Mouse (Mus musculus): ENCODE measurements around the gene Prkar1b.

The Prkar1b gene

DNA sequence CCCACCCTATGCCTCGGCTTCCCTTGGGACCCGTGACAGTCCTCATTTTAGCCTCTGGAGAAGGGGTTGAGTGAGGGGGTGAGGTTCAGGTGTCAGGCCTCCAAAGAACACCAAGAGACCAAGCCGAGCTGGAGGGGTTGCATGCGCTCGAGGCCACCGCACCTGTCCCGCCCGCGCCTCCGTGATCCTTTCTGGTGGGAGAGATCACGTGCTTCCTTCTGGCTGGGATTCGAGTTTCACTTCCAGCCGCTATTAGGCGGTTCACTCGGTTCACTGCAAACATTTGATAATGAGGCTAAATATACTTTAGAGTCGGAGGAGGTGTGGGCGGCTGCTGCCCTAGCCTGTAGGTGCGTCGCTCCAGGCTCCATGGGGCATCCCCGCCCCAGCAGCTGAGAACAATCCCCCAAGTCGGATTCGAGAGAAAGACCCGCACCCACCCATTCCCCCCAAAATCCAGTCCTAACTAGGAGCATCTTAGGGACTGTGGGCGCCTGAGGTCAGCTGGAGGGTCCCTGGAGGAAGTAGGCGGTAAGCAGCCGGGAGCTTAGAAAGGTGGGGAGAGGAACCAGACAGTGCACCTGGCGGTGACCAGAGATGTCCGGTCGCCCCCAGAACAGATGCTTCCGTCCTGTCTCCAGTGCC, 151.7 kb downstream of the Prkar1b start:
- DNase-seq (ENCODE audit: low spot score), result peak; percentile 58

DNA sequence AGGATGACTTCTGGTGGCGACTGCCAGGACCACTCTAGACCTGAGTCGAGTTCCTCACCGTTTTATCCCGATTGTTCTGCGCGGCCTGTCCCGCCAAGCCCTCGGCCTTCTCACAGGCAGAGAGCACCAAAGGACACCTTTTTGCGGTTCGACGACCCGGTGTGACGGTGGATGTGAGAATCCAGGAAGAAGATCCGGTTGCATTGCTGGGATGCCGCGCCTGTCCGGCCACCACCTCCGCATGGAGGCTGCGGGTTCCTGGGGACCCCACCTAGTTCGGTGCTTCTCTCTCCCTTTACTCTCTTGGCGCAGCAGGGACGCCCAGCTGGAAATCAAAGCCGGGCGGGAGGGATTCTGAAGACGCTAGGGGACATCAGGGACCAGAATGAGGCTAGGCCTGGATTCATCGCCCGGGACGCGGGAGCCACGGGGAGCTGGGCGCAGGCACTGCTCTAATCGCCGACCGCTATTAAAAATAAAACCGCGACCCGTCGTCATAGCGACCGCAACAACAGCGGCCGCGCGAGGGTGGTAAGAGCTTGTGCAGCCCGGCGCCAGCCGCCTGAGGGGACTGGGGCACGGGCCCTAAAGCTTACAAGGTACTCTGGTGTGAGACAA, 152.5 kb downstream of the Prkar1b start, which contains the start of gene Pdgfa:
Gene Pdgfa (minus strand): TSS at position 200 of the 618 bp plus-strand sequence.
- peak; percentile 67 for DNase-seq (ENCODE audit: low spot score)

DNA sequence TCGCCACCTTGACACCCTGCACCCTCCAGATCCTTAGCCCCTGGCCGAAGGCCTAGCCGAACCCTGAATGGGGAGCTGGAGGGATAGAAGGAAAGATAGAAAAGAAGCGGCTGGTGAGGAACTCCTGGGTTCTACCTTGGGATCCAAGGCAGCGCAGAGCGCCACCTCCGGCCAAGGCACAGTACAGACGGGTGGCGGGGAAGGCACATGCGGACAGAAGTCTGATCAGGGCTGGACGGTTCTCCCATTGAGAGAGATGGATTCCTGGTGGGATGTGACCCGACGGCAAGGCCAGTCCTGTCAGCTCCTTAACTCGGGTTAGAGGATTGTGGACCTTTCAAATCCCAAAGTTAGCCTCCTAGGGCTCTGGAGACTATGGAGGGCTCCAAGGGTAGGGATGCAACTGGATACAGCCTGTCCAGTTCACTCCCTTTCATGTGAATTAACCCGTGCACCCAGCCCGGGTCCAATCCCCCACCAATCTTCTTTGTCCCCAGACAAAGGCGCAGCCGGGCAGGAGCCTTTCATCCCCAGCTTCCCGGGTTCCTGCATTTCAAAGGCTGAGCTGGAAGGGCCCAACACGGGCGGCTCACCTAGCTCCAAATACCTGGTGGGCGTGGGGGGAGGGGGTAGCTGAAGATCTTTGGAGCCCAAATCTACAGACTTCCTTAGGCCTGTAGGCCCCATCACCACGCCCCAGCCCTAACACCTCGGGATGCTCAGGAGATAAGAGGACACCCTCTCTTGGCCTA, 153.3 kb downstream of the Prkar1b start:
- peak; percentile 66 for DNase-seq (ENCODE audit: low spot score)

DNA sequence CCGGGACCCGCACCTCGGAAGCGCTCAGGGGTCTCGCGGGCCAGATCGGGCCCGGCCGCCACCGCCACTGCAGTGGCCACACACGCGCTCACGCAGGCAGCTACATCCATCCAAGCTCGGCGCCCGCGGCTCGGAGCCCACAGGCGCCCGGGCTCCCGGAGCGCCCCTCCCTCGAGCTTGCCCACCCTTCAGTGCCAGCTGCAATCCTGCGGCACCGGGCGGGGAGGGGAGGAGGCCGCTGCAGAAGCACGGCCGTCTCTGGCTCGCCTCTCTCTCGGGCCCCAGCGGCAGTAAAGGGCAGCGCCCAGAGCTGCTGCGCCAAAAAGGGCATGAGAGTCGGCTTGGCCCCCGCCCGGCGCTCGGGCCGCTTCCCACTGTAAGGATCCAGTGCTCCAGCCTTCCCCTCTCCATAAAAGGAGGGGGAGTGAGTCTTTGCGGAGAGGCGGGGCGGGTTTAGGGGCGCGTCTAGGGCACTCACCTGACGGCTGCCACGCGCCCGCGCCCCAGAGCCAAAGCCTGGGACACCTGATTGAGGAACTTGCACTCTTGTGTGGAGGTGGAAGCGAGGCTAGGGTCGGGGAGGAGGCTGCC, 154.0 kb downstream of the Prkar1b start:
- DNase-seq (ENCODE audit: low spot score), result peak; percentile 75

DNA sequence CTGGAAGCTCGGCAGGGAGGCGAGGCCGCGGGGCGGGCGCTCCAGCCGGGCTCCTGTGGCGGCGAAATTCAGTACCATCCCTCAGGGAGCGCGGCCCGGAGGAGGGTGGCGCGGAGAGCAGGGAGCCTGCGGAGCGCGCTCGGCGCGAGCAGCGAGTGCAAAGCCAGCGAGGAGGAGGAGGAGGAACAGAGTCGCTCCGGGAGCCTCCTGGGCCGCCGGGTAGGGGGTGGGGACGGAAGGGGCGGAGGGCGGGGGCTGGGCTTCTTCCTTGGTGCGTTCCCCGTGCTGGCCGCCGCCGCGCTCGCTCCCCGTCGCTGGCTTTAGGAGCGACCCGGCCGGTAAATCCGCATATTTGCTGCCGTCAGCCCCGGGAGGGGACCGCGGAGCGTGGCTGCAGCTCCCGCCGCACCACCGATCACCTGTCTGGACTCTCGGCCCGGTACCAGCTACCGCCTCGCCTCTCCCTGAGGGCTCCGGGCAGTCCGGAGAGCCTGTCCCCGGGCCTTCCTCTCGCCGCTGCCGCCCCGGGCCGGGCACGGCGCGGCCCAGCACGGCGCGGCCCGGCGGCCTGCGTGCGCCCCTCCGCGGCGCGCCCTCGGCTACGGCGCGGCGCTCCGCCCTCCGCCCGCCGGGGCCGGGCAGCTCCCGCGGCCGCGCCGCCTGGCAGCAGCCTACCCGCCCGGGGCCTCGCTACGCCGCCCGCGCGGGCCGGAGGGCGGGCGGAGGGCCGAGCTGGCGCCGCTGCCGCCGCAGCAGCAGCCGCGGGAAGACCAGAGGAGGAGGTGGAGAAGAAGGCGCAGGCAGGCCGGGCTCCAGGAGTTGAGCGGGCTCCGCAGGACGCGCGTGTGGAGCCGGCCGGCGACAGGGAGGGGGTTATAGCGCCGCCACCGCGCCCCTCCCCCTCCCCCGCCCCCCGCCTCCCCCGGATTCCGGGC, 154.7 kb downstream of the Prkar1b start:
- peak; percentile 69 for DNase-seq (ENCODE audit: low spot score)

DNA sequence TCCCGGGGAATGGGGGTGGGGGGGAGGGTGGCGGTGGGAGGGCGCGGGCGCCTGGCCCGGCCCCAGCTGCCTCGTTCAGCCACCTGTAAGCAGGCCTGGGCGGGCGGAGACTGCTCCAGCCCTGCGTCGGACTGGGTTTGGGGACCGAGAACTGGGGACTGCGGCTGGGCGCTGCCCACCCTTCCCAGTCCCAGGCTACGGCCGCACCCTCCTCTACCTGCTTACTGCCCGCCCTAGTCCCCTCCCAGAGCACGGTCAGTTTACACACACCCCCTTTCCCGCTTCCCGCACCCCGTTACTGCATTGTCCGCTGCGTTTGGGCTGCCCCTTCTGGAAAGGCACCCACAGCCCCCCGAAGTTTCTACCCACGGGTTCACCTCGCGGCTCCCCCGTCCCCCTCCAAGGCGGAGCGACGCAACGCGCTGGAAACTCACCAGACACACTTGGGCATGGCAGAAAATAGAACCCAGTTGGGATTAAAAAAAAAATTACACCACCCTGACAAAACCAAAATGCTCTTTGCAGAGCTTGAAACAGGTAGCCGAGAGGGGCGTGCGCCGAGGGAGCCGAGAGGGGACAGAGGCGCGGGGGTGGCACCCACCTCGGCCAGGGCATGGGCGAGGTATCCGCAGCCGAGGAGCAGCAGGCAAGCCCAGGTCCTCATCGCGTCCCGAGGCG, 155.6 kb downstream of the Prkar1b start:
- DNase-seq (ENCODE audit: low spot score), result no peak

DNA sequence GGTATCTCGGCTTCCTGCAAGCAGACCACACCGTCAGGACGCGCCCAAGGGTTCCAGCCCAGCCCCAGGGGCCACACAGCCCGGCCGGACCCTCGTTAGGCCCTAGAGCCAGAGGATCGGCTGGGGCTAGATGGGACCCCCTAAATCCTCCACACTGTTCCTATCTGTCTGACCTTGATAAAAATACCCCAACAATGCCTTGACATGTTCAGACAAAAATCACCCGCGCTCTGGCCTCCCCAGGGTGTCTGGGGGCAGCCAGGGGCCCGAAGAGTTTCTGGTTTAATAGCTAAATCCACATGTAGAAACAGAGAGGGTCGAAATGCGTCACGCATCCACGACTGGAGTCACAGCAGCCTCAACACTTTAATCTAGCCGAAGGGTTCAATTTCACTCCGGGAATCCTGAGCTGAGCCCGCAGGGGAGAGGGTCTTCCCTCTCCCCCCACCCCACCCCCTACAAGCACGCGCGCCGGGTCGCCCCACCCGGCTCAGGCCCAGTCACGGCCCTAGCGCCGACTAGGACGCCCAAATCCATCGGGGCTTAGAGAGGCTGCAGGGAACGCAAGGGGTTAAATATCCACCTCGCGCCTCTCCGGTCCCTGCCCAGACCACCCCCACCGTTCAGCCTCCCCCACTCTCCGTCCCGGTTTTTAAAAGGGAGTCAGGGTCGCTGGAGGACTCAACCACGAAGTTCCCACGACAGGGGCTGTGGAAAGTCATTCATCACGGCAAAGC, 156.3 kb downstream of the Prkar1b start:
- no peak for DNase-seq (ENCODE audit: low spot score)

DNA sequence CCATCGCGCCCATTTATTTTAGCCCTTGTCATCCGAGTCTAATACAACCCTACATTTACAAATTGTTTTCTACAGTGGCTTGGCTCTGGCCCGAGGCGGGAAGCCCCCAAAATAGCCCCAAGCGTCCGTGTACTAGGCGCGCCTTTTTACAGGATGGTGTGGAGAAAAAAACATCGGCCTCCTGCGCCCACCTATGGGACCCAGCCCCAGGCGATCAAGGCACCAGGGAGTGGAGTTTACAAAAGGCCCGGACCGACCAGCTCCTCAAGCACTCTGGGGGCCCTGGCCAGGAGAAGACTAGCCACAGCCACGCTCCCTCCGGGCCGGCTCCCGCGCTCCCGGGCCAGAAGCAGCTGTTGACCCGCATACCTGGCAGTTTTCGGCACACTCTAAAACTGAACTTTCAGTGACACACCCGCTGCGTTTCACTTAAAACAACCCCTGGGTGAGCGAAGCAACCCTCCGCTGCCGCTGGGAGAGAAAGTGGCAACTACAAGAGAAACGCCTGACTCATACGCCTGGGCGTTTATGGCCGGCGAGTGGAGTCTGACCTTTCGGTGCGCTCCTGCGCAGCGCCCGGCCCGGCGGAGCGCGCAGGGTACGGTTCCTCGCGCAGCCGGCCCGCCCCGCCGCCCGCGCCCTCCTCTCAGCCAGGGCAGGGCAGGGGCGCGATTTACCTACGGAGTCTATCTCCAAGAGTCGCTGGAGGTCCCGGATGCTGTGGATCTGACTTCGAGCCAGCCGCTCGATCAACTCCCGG, 157.0 kb downstream of the Prkar1b start:
- no peak for DNase-seq (ENCODE audit: low spot score)

DNA sequence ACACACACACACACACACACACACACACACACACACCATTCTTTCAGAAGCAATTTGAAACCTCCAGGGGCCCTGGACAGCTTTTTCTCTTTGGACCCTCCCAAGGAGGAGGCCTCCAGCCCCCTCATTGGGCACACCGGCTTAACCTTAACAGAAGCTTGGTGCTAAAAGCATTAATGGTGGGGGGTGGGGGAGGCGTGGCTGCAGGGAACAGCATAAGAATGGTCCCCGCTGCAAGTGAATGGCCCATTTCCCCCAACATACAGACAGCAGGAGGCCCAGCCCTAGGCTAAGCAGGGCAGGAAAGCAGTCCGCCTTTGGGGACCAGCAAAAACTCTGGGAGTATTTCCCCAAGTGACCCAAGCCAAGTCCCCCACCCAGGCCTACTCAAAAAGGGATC, 158.1 kb downstream of the Prkar1b start:
- no peak for DNase-seq (ENCODE audit: low spot score)

DNA sequence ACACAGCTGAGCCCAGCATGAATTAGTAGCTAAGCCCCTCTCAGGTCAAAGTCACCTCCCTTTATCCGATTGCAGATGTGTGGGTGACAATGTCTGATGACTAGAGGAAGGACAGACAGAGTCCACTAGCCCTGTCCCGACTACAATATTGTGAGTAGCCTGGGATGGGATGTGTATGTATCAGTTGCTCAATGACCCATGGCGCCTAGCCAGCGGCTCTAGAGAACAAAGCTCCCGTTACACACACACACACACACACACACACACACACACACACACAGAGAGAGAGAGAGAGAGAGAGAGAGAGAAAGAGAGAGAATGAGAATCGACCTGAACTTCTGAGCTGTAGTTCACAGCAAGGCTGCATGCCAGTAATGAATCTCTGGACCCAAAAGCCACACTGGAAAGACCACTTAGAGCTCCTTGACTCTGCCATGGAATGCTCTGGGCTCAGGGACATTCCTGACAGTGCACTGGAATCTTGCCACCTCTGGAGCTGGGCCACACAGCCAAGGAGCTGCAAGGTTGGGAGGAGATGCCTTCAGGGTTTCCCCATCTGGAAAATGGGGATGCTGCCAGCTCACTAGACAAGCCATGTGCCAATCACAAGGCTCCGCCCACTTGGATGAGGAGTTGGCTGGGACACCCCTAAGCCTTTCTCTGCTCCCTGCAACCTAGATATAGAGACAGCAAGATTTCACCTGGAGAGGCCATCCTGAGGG, 159.0 kb downstream of the Prkar1b start:
- DNase-seq (ENCODE audit: low spot score), result no peak

DNA sequence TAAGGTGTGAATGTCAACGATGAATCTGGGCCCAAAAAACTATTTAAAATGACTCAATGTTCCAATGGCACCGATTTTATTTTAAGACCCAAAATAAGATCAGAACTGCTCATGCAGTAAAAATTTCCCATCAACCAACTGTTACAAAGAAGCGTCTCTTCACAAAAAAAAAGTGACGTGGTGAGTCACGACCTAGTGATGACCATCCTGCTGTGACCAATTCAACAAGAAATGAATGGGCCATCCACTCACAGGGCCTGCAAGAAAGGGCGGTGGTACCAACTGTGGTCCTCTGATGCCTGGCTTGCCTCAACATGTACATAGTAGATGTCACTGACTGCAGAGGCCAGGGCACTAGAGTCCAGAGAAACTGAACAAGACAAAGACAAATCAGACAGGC, 160.2 kb downstream of the Prkar1b start:
- DNase-seq (ENCODE audit: low spot score), result no peak

DNA sequence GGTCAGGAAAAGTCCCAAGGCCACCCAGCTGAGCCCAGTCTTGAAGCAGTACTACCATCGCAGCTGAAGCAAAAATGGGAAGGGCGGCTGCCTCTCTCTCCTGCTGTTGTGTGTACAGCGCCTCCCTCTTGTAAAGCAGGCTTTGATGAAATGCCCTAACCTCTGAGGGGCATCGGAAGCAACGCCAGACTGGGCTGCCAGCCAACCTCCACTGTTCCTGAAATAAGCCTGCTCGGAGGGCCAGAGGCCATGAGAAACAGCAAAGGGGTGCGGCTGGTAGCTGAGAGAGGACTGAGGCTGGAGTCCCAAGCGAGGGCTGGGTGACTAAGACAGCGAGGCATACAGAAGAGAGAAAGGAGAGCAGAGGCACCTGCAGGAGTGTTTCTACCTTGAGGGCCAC, 161.0 kb downstream of the Prkar1b start:
- DNase-seq (ENCODE audit: low spot score), result no peak

DNA sequence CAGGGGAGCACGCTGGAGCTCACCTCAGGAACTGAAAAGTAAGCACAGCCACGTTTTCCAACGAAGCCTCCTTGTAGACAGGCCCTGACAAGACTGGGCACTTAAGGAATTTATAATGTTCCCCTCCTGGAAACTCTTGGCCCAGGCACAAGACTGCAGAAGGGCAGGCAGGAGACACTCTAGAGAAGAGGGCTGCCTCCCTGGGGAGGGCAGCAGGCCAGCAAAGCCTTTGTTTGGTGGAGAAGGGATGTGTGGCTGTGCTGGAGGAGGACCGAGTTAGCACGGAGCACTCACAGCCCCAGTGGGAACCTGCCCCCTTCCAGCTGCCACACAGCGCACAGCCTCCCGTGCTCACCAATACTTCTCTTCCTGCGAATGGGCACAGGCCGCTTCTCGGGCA, 161.8 kb downstream of the Prkar1b start:
- DNase-seq (ENCODE audit: low spot score), result no peak

DNA sequence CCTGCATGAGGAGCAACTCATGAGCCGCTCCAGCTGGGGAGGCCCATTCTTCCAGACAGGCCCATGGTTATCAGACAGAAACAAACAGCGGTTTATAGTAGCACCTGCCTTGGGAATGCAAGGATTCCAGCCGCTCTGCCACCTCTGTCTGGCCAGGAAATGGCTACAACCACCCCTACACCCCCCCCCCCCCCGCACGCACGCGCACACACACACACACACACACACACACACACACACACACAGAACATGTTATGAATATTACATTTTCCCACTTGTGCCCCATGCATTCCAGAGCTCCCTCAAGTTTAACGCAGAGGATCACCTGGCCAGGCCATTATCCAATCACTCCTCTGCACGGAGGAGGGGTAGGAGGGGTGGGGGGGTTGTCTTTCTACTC, 167.9 kb downstream of the Prkar1b start:
- no peak for DNase-seq (ENCODE audit: low spot score)

DNA sequence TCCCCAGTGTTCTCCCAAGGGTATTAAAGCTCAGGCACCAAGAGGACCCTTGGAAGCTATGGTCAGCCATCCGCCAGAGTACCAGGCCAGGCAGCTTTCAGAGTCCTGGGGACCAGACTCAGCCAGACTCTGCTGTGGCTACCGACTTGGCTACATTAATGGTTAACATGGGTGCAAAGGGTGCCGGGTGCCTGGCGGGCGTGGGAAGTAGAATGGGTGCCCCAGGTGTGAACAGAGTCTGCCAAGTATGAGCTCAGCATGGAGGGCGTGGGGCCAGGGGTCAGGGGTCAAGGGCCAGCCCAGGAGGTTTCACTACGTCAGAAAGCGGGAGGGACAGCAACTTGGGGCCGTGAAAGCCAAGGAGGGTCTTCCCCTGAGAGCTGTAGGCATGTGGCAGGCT, 169.2 kb downstream of the Prkar1b start:
- DNase-seq (ENCODE audit: low spot score), result no peak

DNA sequence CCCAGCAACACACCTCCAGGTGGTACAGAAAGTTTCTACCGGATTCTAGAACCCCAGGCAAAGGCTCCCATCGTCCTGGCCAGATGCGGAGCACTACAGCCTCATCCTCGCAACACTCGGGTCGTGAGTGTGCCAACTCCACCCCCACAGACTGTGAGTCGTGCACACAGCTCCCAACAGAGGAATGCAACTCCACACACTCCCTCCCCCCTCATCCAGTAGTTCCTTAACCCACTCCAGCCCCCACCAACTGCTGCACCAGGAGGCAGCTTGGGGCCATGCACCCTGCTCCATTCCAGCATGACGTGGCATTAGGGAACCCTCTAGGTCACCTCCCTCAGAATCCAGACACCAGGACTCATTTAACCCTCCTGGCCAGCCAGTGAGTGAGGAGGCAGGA, 170.0 kb downstream of the Prkar1b start:
- DNase-seq (ENCODE audit: low spot score), result no peak

DNA sequence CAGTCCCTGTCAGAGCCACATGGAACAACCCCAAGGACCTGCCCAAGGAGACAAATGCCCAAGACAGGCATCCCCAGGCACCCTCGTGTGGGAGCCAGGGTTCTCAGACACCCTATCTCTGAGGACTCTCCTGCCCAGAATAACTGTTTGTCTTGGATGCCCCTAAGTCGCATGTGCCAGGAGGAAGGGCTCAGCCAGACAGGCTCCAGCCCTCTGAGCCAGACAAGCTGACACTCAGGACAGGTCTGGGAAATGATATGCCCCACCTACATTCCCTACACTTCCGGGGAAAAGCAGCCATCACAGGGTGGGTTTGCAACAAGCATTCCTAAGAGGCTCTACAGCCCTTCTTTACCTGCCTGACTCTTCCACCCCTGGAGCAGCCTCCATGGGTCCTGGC, 172.0 kb downstream of the Prkar1b start:
- DNase-seq (ENCODE audit: low spot score), result no peak

DNA sequence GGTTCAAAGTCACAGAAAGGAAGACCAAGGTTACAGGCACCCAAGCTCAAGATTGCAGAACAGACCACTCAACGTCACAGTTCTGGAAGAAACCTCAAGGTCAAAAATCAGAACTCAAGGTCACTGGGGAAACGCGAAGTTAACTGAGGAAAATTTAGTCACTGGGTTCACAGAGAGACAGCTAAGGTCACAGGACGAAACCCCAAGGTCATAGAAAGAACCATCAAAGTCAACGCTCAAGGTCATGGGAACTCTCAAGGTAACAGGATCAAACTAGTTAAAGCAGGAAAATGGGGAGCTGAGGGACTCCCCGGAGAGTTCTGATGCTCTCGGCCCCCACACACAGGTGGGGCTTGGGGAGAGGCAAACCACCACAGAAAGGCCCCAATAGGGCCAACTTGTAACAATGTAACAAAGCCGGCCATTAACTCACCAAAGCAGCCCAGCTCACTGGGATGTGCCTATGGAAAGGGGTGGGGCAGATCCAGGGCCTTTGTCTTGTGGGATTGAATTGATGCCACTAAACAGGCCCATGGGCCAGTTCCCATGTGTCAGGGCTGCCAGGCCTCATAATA, 174.8 kb downstream of the Prkar1b start:
- DNase-seq (ENCODE audit: low spot score), result no peak

DNA sequence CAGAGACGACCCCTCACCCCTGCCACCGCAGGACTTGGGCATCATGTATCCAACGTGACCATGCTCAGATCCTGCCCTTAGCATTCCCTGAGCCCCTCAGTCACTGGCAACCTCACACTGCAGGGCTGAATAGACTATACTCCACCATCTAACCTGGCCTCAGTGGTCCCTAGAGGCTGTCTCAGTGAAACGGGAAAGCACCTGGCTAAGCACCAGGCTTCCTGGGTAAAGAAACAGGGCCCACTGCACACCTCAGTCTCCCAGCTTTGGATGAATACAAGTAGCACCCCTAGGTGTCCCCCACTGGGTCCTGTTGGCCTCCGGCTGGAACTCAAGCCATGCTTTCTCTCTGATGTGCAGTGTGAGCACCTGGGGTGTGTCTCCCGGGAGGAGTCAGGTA, 176.3 kb downstream of the Prkar1b start:
- no peak for DNase-seq (ENCODE audit: low spot score)

All from layer of hippocampus, adult 11-12 months (tissue).